Mouse (Mus musculus): ENCODE measurements around the gene Rplp0. TPM values are rescaled to one million over a fixed set of nuclear protein-coding genes. Genes with fewer than 3 reads are reported as not detected.

Rplp0 gene
- polyA plus RNA-seq, 1 experiment from 2014 or later = 2,436 TPM

- no peaks in the 10 kb centered on the region for H3K9me3 ChIP-seq (ENCODE audit: control insufficient read depth, low read length)
- H3K27ac ChIP-seq (ENCODE audit: low read depth, low read length) = no peak overlapping the region
- no peak for ATAC-seq (replicated peaks; ENCODE audit: low FRiP score)
- H3K4me3 ChIP-seq (ENCODE audit: low read depth, low read length) = no peak overlapping the region
- no peak for DNase-seq (ENCODE audit: low spot score)
- peaks cover 35% of the 10 kb centered on the region; the same call in 1 of the 2 replicates for H3K36me3 ChIP-seq (ENCODE audit: control insufficient read depth, insufficient read depth, low read length)
- H3K4me1 ChIP-seq (replicated peaks; ENCODE audit: control insufficient read depth, insufficient read depth, low read length) = peaks cover 5% of the 10 kb centered on the region
- WGBS = 80% methylated on average over 12 of the region's 12 CpGs
- H3K4me2 ChIP-seq = no peak overlapping the region
- no peak overlapping the region for H3K9ac ChIP-seq (ENCODE audit: low read depth, low read length)
- H3K27me3 ChIP-seq (replicated peaks; ENCODE audit: control insufficient read depth, insufficient read depth, low read length) = no peaks in the 10 kb centered on the region
These were observed 7.9 kb upstream of the Rplp0 start for GRCm38 (mm10) chr5:115551386-115551785.

GRCm38 (mm10) chr5:115551799-115552198, 7.5 kb upstream of the Rplp0 start:
- H3K4me3 ChIP-seq (ENCODE audit: low read depth, low read length) = no peak overlapping the region
- ATAC-seq (replicated peaks; ENCODE audit: low FRiP score) (no peak), DNase-seq (ENCODE audit: low spot score) (no peak)
- peaks cover 5% of the 10 kb centered on the region for H3K4me1 ChIP-seq (replicated peaks; ENCODE audit: control insufficient read depth, insufficient read depth, low read length)
- no peak overlapping the region for H3K27ac ChIP-seq (ENCODE audit: low read depth, low read length)
- peaks cover 32% of the 10 kb centered on the region; the same call in 1 of the 2 replicates for H3K36me3 ChIP-seq (ENCODE audit: control insufficient read depth, insufficient read depth, low read length)
- 88% methylated on average over 13 of the region's 13 CpGs for WGBS
- H3K9ac ChIP-seq (ENCODE audit: low read depth, low read length) = no peak overlapping the region
- no peak overlapping the region for H3K4me2 ChIP-seq
- H3K27me3 ChIP-seq (replicated peaks; ENCODE audit: control insufficient read depth, insufficient read depth, low read length) = no peaks in the 10 kb centered on the region
- no peaks in the 10 kb centered on the region for H3K9me3 ChIP-seq (ENCODE audit: control insufficient read depth, low read length)

DNA sequence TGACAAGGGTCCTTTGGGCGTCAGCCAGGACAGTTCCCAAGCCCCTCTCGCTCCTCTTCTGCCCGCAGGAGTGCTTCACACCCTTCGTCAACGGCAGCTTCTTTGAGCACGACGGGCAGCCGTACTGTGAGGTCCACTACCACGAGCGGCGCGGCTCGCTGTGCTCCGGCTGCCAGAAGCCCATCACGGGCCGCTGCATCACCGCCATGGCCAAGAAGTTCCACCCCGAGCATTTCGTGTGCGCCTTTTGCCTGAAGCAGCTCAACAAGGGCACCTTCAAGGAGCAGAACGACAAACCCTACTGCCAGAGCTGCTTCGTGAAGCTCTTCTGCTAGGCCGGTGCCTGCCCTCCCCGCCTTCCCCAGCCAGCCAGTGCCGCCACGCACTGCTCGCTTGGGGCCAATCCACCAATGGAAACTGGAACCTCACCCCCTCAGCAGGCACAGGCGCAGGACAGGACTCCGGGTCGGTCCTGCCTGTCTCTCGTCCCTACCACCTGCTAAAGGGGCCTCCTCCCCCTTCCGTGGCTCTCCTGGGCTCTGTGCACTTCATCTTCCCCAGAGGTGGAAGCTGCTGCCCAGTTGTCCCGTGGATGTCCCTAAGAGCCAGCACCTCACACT, 5.4 kb upstream of the Rplp0 start:
- Histone ChIP-seq H3K9ac (ENCODE audit: low read depth, low read length) (no peak overlapping the region), H3K4me2 (no peak overlapping the region), H3K27ac (ENCODE audit: low read depth, low read length) (no peak overlapping the region), H3K36me3 (ENCODE audit: control insufficient read depth, insufficient read depth, low read length) (peaks cover 22% of the 10 kb centered on the region; the same call in 1 of the 2 replicates), H3K4me3 (ENCODE audit: low read depth, low read length) (no peak overlapping the region), H3K4me1 (replicated peaks; ENCODE audit: control insufficient read depth, insufficient read depth, low read length) (peaks cover 5% of the 10 kb centered on the region), H3K9me3 (ENCODE audit: control insufficient read depth, low read length) (no peaks in the 10 kb centered on the region), H3K27me3 (replicated peaks; ENCODE audit: control insufficient read depth, insufficient read depth, low read length) (no peaks in the 10 kb centered on the region)
- ATAC-seq (replicated peaks; ENCODE audit: low FRiP score) = no peak
- DNase-seq (ENCODE audit: low spot score) = no peak
- 94% methylated on average over 33 of the region's 33 CpGs for WGBS

- H3K4me1 ChIP-seq (replicated peaks; ENCODE audit: control insufficient read depth, insufficient read depth, low read length) = peaks cover 5% of the 10 kb centered on the region
- ATAC-seq (replicated peaks; ENCODE audit: low FRiP score) (no peak), DNase-seq (ENCODE audit: low spot score) (no peak)
- no peaks in the 10 kb centered on the region for H3K9me3 ChIP-seq (ENCODE audit: control insufficient read depth, low read length)
- H3K36me3 ChIP-seq (ENCODE audit: control insufficient read depth, insufficient read depth, low read length) = peaks cover 20% of the 10 kb centered on the region; the same call in 1 of the 2 replicates
- no peak overlapping the region for H3K9ac ChIP-seq (ENCODE audit: low read depth, low read length)
- H3K4me2 ChIP-seq = no peak overlapping the region
- H3K27ac ChIP-seq (ENCODE audit: low read depth, low read length) = no peak overlapping the region
- H3K27me3 ChIP-seq (replicated peaks; ENCODE audit: control insufficient read depth, insufficient read depth, low read length) = no peaks in the 10 kb centered on the region
- H3K4me3 ChIP-seq (ENCODE audit: low read depth, low read length) = no peak overlapping the region
- WGBS = 88% methylated on average over 18 of the region's 18 CpGs
These were observed 4.6 kb upstream of the Rplp0 start for GRCm38 (mm10) chr5:115554536-115555291.

DNA sequence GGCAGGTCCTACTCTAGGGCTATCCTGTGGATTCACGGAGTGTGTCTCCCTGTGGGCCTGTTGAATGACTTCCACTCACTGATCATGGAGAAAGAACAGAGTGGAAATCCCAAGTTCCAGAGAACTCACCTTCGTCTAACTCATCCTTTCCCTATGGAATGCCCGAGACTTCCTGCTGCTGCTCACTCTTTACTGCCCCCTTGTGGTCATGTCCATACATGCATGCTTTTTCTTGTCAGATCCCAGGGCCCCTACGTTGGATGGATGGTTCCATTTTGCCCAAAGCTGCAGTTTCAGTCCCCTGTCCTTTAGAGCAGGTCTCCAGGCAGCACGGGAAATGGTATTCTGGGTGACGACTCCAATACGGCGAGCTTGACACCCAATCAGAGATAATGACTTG, 3.0 kb upstream of the Rplp0 start:
- Histone ChIP-seq H3K36me3 (ENCODE audit: control insufficient read depth, insufficient read depth, low read length) (peaks cover 27% of the 10 kb centered on the region), H3K27ac (ENCODE audit: low read depth, low read length) (no peak overlapping the region), H3K4me3 (ENCODE audit: low read depth, low read length) (no peak overlapping the region), H3K4me1 (replicated peaks; ENCODE audit: control insufficient read depth, insufficient read depth, low read length) (peaks cover 5% of the 10 kb centered on the region), H3K9me3 (ENCODE audit: control insufficient read depth, low read length) (no peaks in the 10 kb centered on the region), H3K27me3 (replicated peaks; ENCODE audit: control insufficient read depth, insufficient read depth, low read length) (no peaks in the 10 kb centered on the region), H3K4me2 (no peak overlapping the region), H3K9ac (ENCODE audit: low read depth, low read length) (no peak overlapping the region)
- DNase-seq (ENCODE audit: low spot score) (peak; percentile 75), ATAC-seq (replicated peaks; ENCODE audit: low FRiP score) (no peak)
- 9% methylated on average over 8 of the region's 8 CpGs for WGBS

- Histone ChIP-seq H3K9ac (ENCODE audit: low read depth, low read length) (no peak overlapping the region), H3K4me2 (no peak overlapping the region), H3K27ac (ENCODE audit: low read depth, low read length) (no peak overlapping the region), H3K27me3 (replicated peaks; ENCODE audit: control insufficient read depth, insufficient read depth, low read length) (no peaks in the 10 kb centered on the region), H3K4me3 (ENCODE audit: low read depth, low read length) (no peak overlapping the region), H3K4me1 (replicated peaks; ENCODE audit: control insufficient read depth, insufficient read depth, low read length) (peaks cover 18% of the 10 kb centered on the region), H3K36me3 (ENCODE audit: control insufficient read depth, insufficient read depth, low read length) (peaks cover 23% of the 10 kb centered on the region), H3K9me3 (ENCODE audit: control insufficient read depth, low read length) (no peaks in the 10 kb centered on the region)
- DNase-seq (ENCODE audit: low spot score) (no peak), ATAC-seq (replicated peaks; ENCODE audit: low FRiP score) (no peak)
- 87% methylated on average over 14 of the region's 14 CpGs for WGBS
These were observed 979 bp upstream of the Rplp0 start for GRCm38 (mm10) chr5:115558182-115558794.

GRCm38 (mm10) chr5:115560336-115560905, 1.2 kb downstream of the Rplp0 start:
- no peak for ATAC-seq (replicated peaks; ENCODE audit: low FRiP score)
- Histone ChIP-seq H3K27me3 (replicated peaks; ENCODE audit: control insufficient read depth, insufficient read depth, low read length) (no peaks in the 10 kb centered on the region), H3K27ac (ENCODE audit: low read depth, low read length) (peak overlapping the region; percentile 91), H3K36me3 (ENCODE audit: control insufficient read depth, insufficient read depth, low read length) (peaks cover 21% of the 10 kb centered on the region), H3K4me2 (peak overlapping the region; percentile 84), H3K4me3 (ENCODE audit: low read depth, low read length) (peak overlapping the region; percentile 93), H3K9me3 (ENCODE audit: control insufficient read depth, low read length) (no peaks in the 10 kb centered on the region), H3K9ac (ENCODE audit: low read depth, low read length) (peak overlapping the region; percentile 99), H3K4me1 (replicated peaks; ENCODE audit: control insufficient read depth, insufficient read depth, low read length) (peaks cover 18% of the 10 kb centered on the region)
- 22% methylated on average over 13 of the region's 13 CpGs for WGBS
- no peak for DNase-seq (ENCODE audit: low spot score)

- ATAC-seq (replicated peaks; ENCODE audit: low FRiP score) (no peak), DNase-seq (ENCODE audit: low spot score) (no peak)
- Histone ChIP-seq H3K36me3 (ENCODE audit: control insufficient read depth, insufficient read depth, low read length) (peaks cover 21% of the 10 kb centered on the region), H3K4me1 (replicated peaks; ENCODE audit: control insufficient read depth, insufficient read depth, low read length) (peaks cover 22% of the 10 kb centered on the region), H3K27ac (ENCODE audit: low read depth, low read length) (peak overlapping the region; percentile 77; the same call in 1 of the 2 replicates), H3K4me2 (peak overlapping the region; percentile 90), H3K27me3 (replicated peaks; ENCODE audit: control insufficient read depth, insufficient read depth, low read length) (no peaks in the 10 kb centered on the region), H3K9me3 (ENCODE audit: control insufficient read depth, low read length) (no peaks in the 10 kb centered on the region), H3K4me3 (ENCODE audit: low read depth, low read length) (peak overlapping the region; percentile 95), H3K9ac (ENCODE audit: low read depth, low read length) (no peak overlapping the region)
- 35% methylated on average over 5 of the region's 5 CpGs for WGBS
These were observed 4.7 kb downstream of the Rplp0 start for GRCm38 (mm10) chr5:115563771-115564585.

Measured in liver, embryonic 11.5 days (tissue).